Mouse (Mus musculus) ES-Bruce4 (cell line): ENCODE measurements at regions not wholly inside any gene's neighbourhood (a gene's known extent, or its start where the extent isn't known, plus 50 kb on each side); places are given as distances from the start of the nearest gene placed in this dataset.

Experiments used
- H3K27ac ChIP-seq: 2 replicates; pipeline ENCODE4 v1.5.1; 2012; ENCODE audit warnings: low read length, inconsistent platforms; ENCODE audit not compliant: insufficient read depth
- H3K27me3 ChIP-seq: 2 replicates; pipeline ENCODE4 v1.6.1; 2012; ENCODE audit warnings: mild to moderate bottlenecking, low read length, inconsistent platforms; ENCODE audit not compliant: control insufficient read depth, poor library complexity, insufficient read depth, severe bottlenecking
- H3K36me3 ChIP-seq: 2 replicates; pipeline ENCODE4 v1.6.1; 2012; ENCODE audit warnings: inconsistent platforms, mild to moderate bottlenecking, low read length, moderate library complexity; ENCODE audit not compliant: control insufficient read depth, poor library complexity, insufficient read depth, severe bottlenecking
- H3K4me1 ChIP-seq: one replicate; pipeline ENCODE4 v1.8.1; 2011; ENCODE audit warnings: low read length; ENCODE audit not compliant: control insufficient read depth, insufficient read depth
- H3K4me3 ChIP-seq: 2 replicates; pipeline ENCODE4 v1.5.1; 2011; ENCODE audit warnings: low read depth, mild to moderate bottlenecking, low read length
- H3K9ac ChIP-seq: 2 replicates; pipeline ENCODE4 v1.6.1; 2012; ENCODE audit warnings: low read depth, mild to moderate bottlenecking, inconsistent platforms; ENCODE audit not compliant: poor library complexity, severe bottlenecking
- H3K9me3 ChIP-seq: replicated peaks from 2 replicates; pipeline ENCODE4 v1.6.1; 2012; ENCODE audit warnings: mild to moderate bottlenecking, low read length, inconsistent platforms; ENCODE audit not compliant: control insufficient read depth, poor library complexity, insufficient read depth, severe bottlenecking
- CTCF ChIP-seq: IDR thresholded peaks from one replicate; pipeline ENCODE4 v1.8.1; 2011; ENCODE audit warnings: low read depth, low read length
- EP300 ChIP-seq: IDR thresholded peaks from 2 replicates; pipeline ENCODE4 v1.6.1; 2011; ENCODE audit warnings: low read depth, low read length; ENCODE audit not compliant: insufficient read depth
- POLR2A ChIP-seq: IDR thresholded peaks from one replicate; pipeline ENCODE4 v1.8.1; 2011; ENCODE audit warnings: low read length; ENCODE audit not compliant: insufficient read depth

GRCm38 (mm10) chr14:68022925-68023324, 1271.2 kb downstream of the Synb start:
- Histone ChIP-seq H3K9me3 (no peaks in the 10 kb centered on the region), H3K27ac (no peak overlapping the region), H3K9ac (no peak overlapping the region)

DNA sequence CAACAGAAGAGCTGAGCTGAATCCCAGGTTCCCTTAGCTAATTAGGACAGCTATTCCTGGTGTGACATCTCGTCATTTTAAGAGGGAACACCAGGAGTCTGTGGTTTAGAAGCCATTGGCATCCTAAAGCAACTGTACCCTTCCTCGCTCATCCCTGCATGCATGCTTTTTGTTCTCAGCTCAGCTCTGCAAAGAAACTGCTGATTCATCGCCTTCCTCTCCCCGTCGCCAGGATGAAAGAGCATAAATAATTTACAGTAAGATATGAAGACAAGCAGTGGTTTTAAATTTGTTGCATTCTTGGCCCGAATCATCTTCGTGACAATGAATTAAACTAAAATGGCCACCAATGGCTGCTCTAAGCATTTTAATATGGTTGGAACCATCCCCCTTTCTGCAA, 1272.9 kb downstream of the Synb start:
- TF ChIP-seq EP300: no peak
- no peak for TF ChIP-seq POLR2A
- no peak for TF ChIP-seq CTCF
- H3K27ac ChIP-seq: no peak overlapping the region
- H3K4me3 ChIP-seq: no peak overlapping the region
- no peaks in the 10 kb centered on the region for H3K4me1 ChIP-seq
- H3K27me3 ChIP-seq: no peaks in the 10 kb centered on the region
- no peak overlapping the region for H3K9ac ChIP-seq
- no peaks in the 10 kb centered on the region for H3K36me3 ChIP-seq
- H3K9me3 ChIP-seq: no peaks in the 10 kb centered on the region

More at GRCm38 (mm10) chr14:68022925-68023324, 1271.2 kb downstream of the Synb start:
- H3K4me1 ChIP-seq: no peaks in the 10 kb centered on the region
- H3K4me3 ChIP-seq: no peak overlapping the region
- H3K27me3 ChIP-seq: no peaks in the 10 kb centered on the region
- no peak for TF ChIP-seq EP300
- no peaks in the 10 kb centered on the region for H3K36me3 ChIP-seq

DNA sequence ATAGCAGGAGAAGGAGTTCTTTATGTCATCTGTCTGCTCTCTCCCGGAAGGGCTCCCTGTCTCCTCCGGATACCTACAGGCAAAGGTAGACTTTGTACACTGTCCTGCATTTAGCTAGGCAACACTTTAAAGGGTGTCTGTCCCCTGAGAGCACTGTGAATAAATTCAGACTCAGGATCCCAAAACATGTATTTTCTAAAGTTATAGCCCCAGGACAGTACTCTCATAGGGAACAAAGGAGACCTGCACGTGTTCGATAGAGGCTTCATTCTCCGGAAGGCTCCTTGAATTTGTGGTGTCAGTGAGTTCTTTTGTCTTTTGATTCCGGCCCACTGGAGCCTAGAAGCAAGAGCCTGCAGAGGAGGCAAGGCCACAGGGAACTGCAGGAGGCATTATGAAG, 1273.3 kb downstream of the Synb start:
- Histone ChIP-seq H3K4me1 (no peaks in the 10 kb centered on the region), H3K27me3 (no peaks in the 10 kb centered on the region), H3K9ac (no peak overlapping the region), H3K27ac (no peak overlapping the region), H3K9me3 (no peaks in the 10 kb centered on the region), H3K4me3 (no peak overlapping the region), H3K36me3 (no peaks in the 10 kb centered on the region)
- no peak for TF ChIP-seq CTCF
- no peak for TF ChIP-seq EP300
- no peak for TF ChIP-seq POLR2A

DNA sequence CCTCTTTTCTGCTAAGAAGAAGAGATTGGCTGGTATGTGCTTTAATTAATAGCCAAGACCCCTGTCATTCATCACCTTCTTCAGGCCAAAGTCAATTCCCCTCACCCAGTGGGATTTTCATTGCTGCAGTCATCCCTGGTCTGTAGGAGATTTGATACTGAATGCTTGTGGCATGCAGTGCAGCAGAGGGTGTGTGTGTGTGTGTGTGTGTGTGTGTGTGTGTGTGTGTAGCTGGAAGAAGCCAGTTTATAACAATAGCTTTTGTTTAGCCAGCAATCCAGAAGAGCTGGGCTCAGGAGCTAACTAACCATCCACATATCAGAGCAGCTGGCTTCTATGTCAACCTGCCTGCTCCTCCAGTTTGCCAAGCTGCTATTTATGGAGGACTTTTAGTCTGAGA, 1275.4 kb downstream of the Synb start:
- Histone ChIP-seq H3K27ac (no peak overlapping the region), H3K4me3 (no peak overlapping the region), H3K9ac (no peak overlapping the region), H3K27me3 (no peaks in the 10 kb centered on the region), H3K36me3 (no peaks in the 10 kb centered on the region), H3K4me1 (no peaks in the 10 kb centered on the region), H3K9me3 (peaks cover 8% of the 10 kb centered on the region)
- TF ChIP-seq EP300 (no peak), POLR2A (no peak), CTCF (no peak)

DNA sequence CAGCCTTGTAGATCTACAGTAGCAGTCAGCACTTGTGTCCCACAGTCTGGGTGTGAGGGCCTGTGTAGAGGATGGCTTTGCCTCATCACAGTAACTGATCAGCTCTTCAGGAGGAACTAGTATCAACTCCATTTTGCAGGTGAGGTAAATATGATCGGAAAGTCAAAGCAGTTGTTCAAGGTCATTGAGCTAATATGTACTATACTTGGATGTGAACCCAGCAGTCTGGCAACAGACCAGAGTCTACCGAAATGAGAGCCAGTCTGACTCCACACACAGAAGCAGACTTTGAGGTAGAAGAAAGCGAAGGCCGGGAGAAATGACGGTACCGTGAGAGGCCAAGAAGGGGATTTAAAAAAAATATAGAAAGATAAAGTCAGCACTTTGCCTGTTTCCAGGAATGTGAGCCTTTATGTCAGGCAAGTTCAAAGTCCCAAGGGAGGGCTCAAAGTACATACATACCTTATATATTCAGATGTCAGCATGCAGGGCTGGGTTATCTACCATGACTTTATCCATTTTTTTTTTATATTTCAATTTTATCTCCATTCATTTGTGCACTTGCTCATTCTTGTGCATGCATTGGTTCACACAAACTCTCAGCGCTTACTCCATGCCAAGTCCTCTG, 1297.2 kb downstream of the Synb start:
- H3K36me3 ChIP-seq: no peaks in the 10 kb centered on the region
- TF ChIP-seq POLR2A (no peak), CTCF (no peak), EP300 (no peak)
- no peak overlapping the region for H3K4me3 ChIP-seq

GRCm38 (mm10) chr14:67993611-67994051, 1300.5 kb downstream of the Synb start:
- H3K27ac ChIP-seq: no peak overlapping the region
- no peak overlapping the region for H3K4me3 ChIP-seq
- TF ChIP-seq EP300: no peak
- TF ChIP-seq CTCF: no peak
- no peak for TF ChIP-seq POLR2A

More for the DNA sequence above, 1297.2 kb downstream of the Synb start:
- Histone ChIP-seq H3K27me3 (no peaks in the 10 kb centered on the region), H3K9me3 (peaks cover 2% of the 10 kb centered on the region), H3K27ac (no peak overlapping the region), H3K4me1 (peaks cover 4% of the 10 kb centered on the region), H3K9ac (no peak overlapping the region)

More at GRCm38 (mm10) chr14:67993611-67994051, 1300.5 kb downstream of the Synb start:
- Histone ChIP-seq H3K4me1 (peaks cover 5% of the 10 kb centered on the region), H3K9ac (no peak overlapping the region), H3K27me3 (no peaks in the 10 kb centered on the region), H3K9me3 (no peaks in the 10 kb centered on the region), H3K36me3 (no peaks in the 10 kb centered on the region)
